Comparison of ENCODE assay signal across 7 mouse cellular contexts in genomic region chr13:100651439-100652186, GRCm38 (mm10). TPM values are rescaled to one million over a fixed set of nuclear protein-coding genes. Genes with fewer than 3 reads are reported as not detected.
A peak's percentile ranks its signal among the peaks of the same experiment; 100 is the strongest.
DNase-seq lines count a peak whose midpoint lies in the region; ATAC-seq and TF ChIP-seq lines count a peak whose summit lies in the region.

Gene Taf9 (plus strand): TSS chr13:100651579.

- peak; percentile 0; the same call in 1 of the 2 replicates for TF ChIP-seq POLR2A in bone marrow, adult 2 months (IDR thresholded peaks at IDR 0.05; ENCODE audit: borderline replicate concordance, control insufficient read depth, low read depth, low read length)

- H3K27me3 ChIP-seq in forebrain, embryonic 14.5 days (replicated peaks; ENCODE audit: control insufficient read depth, insufficient read depth, low read length): no peaks in the 10 kb centered on the region
- no peaks in the 10 kb centered on the region for H3K27me3 ChIP-seq in midbrain, postnatal 0 days (ENCODE audit: insufficient read depth, low read length)

- H3K4me3 ChIP-seq in bone marrow, adult 2 months (replicated peaks; ENCODE audit: control insufficient read depth, low read depth, low read length): peak within 1 kb of the TSS; percentile 90
- peak within 1 kb of the TSS; percentile 91 for H3K4me3 ChIP-seq in forebrain, embryonic 14.5 days (ENCODE audit: low read depth, low read length)
- peak within 1 kb of the TSS; percentile 91 for H3K4me3 ChIP-seq in midbrain, postnatal 0 days (ENCODE audit: low read depth, low read length)

- no peaks in the 10 kb centered on the region for H3K9me3 ChIP-seq in forebrain, embryonic 14.5 days (replicated peaks; ENCODE audit: control insufficient read depth, low read length)
- H3K9me3 ChIP-seq in midbrain, postnatal 0 days (ENCODE audit: low read length): no peaks in the 10 kb centered on the region

- H3K36me3 ChIP-seq in forebrain, embryonic 14.5 days (ENCODE audit: control insufficient read depth, insufficient read depth, low read length): peaks cover 17% of the 10 kb centered on the region; the same call in 1 of the 2 replicates
- H3K36me3 ChIP-seq in midbrain, postnatal 0 days (ENCODE audit: insufficient read depth, low read length): no peaks in the 10 kb centered on the region; the same call in 1 of the 2 replicates

- peak within 1 kb of the TSS; percentile 86 for H3K9ac ChIP-seq in forebrain, embryonic 14.5 days (ENCODE audit: low read length)
- H3K9ac ChIP-seq in midbrain, postnatal 0 days (replicated peaks; ENCODE audit: low read length, poor library complexity, severe bottlenecking): peak within 1 kb of the TSS; percentile 91

- ATAC-seq in forebrain, embryonic 14.5 days: no peak
- peak; percentile 85 for ATAC-seq in midbrain, postnatal 0 days (ENCODE audit: low FRiP score)

- no peak for DNase-seq in left cerebral cortex, adult 18-20 months (ENCODE audit: low spot score in 2 of 2)
- no peak for DNase-seq in left cerebral cortex, adult 9 months (ENCODE audit: low spot score in 2 of 2)
- DNase-seq in forebrain, embryonic 14.5 days (ENCODE audit: low spot score): no peak
- no peak for DNase-seq in left cerebral cortex, adult 8-10 months (ENCODE audit: low spot score in 2 of 2)
- no peak for DNase-seq in midbrain, postnatal 0 days (ENCODE audit: low spot score)
- DNase-seq in cerebellum, adult 11-12 months: no peak

- no peaks in the 10 kb centered on the region; the same call in 1 of the 2 replicates for H3K4me1 ChIP-seq in bone marrow, adult 2 months (ENCODE audit: control insufficient read depth, insufficient read depth, low read length)
- H3K4me1 ChIP-seq in forebrain, embryonic 14.5 days (ENCODE audit: control insufficient read depth, insufficient read depth, low read length): peaks cover 7% of the 10 kb centered on the region
- peaks cover 7% of the 10 kb centered on the region; the same call in 1 of the 2 replicates for H3K4me1 ChIP-seq in midbrain, postnatal 0 days (ENCODE audit: insufficient read depth, low read length)

- H3K27ac ChIP-seq in bone marrow, adult 2 months (ENCODE audit: control insufficient read depth, insufficient read depth, low read depth, low read length, poor library complexity): peak within 1 kb of the TSS; percentile 97
- H3K27ac ChIP-seq in forebrain, embryonic 14.5 days (ENCODE audit: low read depth, low read length): peak within 1 kb of the TSS; percentile 97
- peak within 1 kb of the TSS; percentile 98 for H3K27ac ChIP-seq in midbrain, postnatal 0 days (ENCODE audit: low read depth, low read length)

- peak within 1 kb of the TSS; percentile 82 for H3K4me2 ChIP-seq in forebrain, embryonic 14.5 days (ENCODE audit: low read length)
- H3K4me2 ChIP-seq in midbrain, postnatal 0 days (ENCODE audit: low read depth, low read length, poor library complexity, severe bottlenecking): peak within 1 kb of the TSS; percentile 72

- TF ChIP-seq CTCF in bone marrow, adult 2 months (IDR thresholded peaks at IDR 0.05; ENCODE audit: control insufficient read depth, insufficient read depth, low read length): no peak
- no peak for TF ChIP-seq CTCF in midbrain, postnatal 0 days (IDR thresholded peaks at IDR 0.05)

- under 1% methylated on average over 62 of the region's 63 CpGs for WGBS in bone marrow, adult 2 months
- WGBS in forebrain, embryonic 14.5 days: under 1% methylated on average over 49 of the region's 63 CpGs
- under 1% methylated on average over 59 of the region's 63 CpGs for WGBS in midbrain, postnatal 0 days

RNA-seq across cellular contexts. Expression of gene Taf9, which starts in this region (rescaled TPM):
- 10 to 100 TPM; 18.0 to 21.5 TPM for total RNA-seq in left cerebral cortex, adult 18-20 months (2021)
- polyA plus RNA-seq in bone marrow, adult 2 months (2011; ENCODE audit: insufficient read depth, insufficient read length, low replicate concordance, missing spikeins): 5.2 and 8.7 TPM in 2 replicates
- polyA plus RNA-seq in forebrain, embryonic 14.5 days (2014; fragmentation: Nextera tagmentation; extraction: Ambion mirVana): 23.4 and 29.8 TPM in 2 replicates
- 10 to 100 TPM; 27.6 to 38.4 (median 34.2) TPM for total RNA-seq in left cerebral cortex, adult 8-10 months (2022)
- total RNA-seq in midbrain, postnatal 0 days (2014; rRNA removed): 41.5 and 58.3 TPM in 2 replicates
- polyA plus RNA-seq in midbrain, postnatal 0 days (2015; fragmentation: Nextera tagmentation; extraction: Ambion mirVana): 45.9 and 51.3 TPM in 2 replicates
